Mouse (Mus musculus) layer of hippocampus, postnatal 14 days (tissue): ENCODE measurements around the gene Galntl5. TPM values are rescaled to one million over a fixed set of nuclear protein-coding genes. Genes with fewer than 3 reads are reported as not detected.
A peak's percentile ranks its signal among the peaks of the same experiment; 100 is the strongest.
"Not testable (repeated sequence)": the region's sequence is repeated elsewhere in the genome, so short reads cannot be mapped to it uniquely, and the experiment has no call there.

Experiments
- DNase-seq, 2 experiments: peaks; one replicate each; pipeline ENCODE4 v3.0.0; 2021 to 2022; ENCODE audit warnings: low spot score in 2 of 2, mixed read lengths in 1 of 2
- long read RNA-seq, 2 experiments: library from polyadenylated mRNA; stranded (forward); transcript quantifications; one replicate each; pipeline ENCODE4 v2.0.0; 2021
- total RNA-seq, 2 experiments: library from RNA; stranded (reverse); gene quantifications; 2 replicates each; pipeline ENCODE4 v1.2.3; 2021

Gene Galntl5
- total RNA-seq = not detected
- long read RNA-seq, experiment 1 = 0 reads
- long read RNA-seq, experiment 2 = 0 reads

DNA sequence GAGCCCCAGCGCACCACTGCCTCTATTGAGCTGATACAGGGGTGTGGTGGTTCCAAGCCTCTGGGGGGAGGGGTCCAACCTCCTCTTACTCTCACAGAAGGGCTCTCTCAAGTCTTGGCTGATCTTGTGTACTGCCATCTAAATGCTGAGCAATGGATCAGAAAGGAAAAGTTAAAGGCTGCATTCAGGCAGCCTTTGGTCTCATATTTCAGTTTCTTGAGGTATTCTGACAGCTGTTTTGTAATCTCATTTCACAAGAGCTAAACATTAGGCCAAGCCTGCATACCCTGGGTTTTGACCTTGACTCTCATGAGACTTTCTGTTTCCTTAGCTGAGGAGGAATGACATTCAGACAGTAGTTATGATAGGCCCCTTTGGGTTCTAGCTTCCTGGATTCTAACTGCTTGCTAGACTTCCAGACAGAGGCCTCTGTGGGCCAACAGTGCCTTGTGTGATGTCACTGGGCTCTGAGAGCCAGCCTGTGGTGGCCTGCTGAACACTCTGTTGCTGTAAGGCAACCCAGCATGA lies at the start of gene Galntl5:
TSS of gene Galntl5 (plus strand) at position 457 of the 528 bp plus-strand sequence.
- no peak for DNase-seq

DNA sequence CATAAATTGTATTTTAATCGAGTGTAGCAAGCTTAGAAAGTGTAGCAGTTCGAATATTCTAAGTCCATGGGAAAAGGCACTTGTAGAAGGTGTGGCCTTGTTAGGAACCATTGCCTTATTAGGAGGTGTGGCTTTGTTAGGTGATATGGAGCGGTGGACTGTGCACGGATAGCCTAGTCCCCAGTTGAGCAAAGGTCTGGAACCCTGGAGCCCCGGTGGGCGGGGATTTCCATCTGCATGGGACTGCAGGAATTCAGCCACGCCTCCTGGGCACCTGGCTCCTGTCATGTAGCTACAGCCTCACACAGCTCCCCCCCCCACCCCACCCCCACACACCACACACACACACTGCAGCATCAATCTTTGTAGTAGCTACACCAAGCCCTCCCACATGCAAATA lies 34.6 kb upstream of the Galntl5 start:
- no peak for DNase-seq

DNA sequence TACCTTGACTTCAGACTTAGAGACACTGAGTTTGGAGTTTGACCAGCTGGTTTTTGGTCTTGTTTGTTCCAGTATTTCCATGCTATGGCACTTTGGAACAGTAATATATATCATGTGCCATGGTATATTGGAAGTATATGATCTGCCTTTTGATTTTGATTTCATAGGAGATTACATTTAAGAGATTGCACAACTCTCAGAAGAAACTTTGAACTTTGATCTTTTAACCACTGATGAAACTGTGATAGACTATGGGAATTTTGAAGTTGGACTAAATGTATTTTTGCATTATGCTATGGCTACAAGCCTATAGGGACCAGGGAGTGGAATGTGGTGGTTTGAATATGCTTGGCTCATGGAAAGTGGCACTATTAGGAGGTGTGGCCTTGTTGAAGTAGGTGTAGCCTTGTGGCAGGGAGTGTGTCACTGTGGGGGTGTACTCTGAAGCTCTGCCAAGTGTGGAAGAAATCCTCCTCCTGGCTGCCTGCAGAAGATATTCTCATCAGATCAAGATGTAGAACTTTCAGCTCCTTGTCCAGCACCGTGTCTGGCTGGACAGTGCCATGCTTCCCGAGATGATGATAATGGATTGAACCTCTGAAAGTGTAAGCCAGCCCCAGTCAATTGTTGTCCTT lies 31.8 kb upstream of the Galntl5 start:
- no peak for DNase-seq

DNA sequence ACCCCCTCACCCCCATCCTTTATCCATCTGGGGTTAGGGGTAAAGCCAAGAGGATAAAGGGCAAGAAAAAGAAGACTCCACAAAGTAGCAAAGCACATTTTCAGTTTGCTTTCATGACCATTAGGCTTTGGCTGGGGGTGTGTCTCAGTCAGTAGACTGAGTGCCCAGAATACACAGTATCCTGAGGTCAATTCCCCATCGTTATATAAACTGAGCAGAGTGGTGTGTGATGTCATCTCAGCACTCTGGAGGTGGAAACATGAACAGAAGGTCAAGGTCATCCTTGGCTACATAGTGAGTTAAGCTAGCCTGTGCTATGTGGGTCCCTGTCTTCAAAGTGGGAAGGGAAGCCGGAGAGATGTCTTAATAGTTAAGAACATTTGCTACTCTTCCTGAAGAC lies 27.8 kb upstream of the Galntl5 start:
- DNase-seq = no peak

DNA sequence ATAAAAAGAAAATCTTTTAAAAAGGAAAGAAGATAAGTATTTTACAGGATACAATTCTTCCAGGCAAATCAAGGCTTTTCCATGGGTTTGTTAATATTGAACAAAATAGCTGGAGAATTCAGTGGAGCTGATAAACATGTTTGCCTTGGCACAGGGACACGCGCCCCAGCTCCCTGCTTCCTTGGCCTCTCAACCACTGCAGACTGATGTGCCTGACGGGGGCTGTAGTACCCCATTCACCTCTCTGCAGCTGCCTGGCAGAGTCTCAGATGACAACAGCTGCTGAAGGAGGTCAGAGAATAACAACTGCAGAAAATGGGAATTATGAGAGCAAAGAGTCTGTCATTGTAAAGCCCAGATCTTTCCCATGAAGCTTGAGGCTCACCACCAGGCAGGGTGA lies 27.3 kb upstream of the Galntl5 start:
- DNase-seq = no peak

DNA sequence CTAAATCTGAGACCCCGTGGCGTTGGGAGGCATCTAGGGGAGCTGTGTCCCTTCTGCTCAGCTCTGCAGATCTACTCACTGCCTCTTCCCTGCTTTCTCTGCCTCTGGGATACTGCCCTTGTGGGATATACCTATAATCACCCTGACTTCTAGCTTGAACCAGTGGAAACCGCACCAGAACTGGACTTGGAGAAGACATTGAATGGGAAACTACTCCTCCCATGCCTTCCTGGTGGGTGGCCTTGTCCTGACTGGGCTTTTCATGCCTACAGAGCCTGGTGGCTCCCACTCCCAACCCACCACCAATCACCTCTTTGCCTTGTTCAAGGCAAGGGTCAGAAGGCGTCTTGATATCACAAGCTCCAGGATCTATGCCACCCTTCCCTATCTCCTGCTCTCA lies 26.4 kb upstream of the Galntl5 start:
- DNase-seq = no peak

DNA sequence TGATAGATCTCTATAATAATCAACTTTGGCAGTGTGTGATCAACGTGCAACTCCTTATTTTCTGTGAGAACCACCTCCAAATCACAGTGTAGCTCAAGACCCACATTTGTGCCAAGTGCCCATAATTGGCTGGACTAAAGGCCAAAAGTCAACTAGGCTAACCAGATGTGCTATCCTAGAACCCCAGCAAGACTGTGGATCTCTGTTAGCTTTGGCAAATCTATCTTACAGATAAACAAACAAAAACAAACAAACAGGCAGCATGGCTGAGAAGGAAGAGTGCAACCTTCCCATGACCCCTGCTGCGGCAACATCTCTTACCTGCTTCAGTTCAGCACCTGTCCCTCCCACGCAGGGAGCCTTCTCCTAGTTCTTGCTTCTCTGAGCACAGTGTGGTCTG lies 25.9 kb upstream of the Galntl5 start:
- DNase-seq = no peak

DNA sequence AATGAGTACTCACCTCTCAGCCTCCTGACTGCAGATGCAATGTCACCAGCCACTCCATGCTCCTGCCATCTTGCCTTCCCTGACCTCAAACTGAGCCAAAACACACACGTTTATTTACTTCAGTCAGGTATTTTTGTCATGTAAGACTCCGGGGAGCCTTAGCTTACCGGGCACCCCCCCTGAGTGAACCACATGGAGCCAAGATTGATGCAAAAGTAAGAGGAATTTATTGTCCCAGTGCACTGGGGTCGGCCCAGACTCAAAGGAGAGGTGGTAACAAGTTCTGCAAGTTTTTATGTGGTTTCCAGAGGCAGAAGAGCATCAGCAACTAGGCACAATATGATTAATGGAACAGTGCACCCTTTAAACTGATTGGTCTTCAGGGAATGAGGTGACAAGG lies 24.1 kb upstream of the Galntl5 start:
- DNase-seq = no peak

DNA sequence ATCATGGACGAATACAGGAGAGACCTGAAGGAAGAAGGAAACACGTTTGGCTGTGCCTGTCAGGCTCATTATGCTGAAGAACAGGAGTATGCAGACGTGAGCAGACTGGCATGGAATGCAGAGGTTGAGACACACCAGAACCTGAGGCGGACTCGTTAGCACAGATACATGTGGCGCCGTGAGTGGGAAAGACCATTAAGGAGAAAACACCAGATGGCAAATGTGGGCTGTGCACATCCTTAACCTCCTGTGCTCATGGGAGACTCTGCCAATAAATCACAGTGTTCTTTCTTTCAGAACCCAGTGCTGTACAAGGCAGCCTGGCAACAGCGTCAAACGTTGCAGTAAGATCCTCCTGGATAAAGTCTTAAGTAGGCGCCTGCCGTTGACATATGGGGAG lies 20.7 kb upstream of the Galntl5 start:
- DNase-seq = peak; percentile 30 to 58

DNA sequence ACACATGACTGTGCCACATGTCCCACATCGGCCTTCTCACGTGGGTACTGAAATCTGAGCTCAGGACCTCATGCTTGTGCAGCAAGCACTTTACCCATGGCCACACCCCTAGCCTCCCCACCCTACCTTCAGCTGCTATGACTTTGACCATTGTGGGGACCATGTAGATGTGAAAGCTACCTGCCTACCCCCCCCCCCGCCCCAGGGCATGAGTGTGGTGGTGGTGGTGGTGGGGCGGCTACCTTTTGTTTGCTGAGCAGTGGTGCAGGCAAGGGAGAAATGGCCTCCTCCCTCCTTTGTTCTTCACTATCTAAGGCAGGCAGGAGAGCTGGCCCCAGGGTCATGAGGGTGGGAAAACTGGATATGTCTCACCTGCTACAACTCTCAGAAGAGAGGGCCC lies 18.3 kb upstream of the Galntl5 start:
- DNase-seq = no peak

DNA sequence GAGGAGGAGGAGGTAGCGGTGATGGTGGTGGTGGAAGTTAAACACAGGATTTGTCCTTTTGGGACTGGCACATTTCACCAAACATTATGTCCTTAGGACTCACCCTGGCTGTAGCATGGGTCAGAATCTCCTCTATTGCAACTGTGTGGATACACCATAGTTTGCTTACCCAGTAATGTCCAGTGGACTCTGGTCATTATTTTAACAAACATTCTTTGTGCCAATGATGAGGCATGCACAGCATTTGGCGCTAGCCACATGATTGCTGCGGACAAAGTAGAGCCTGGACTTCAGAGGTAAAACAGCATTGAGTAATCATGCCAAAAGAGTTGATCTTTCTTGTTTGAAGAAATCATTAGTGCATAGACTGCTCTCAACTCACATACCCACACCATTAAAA lies 17.3 kb upstream of the Galntl5 start:
- DNase-seq = no peak

DNA sequence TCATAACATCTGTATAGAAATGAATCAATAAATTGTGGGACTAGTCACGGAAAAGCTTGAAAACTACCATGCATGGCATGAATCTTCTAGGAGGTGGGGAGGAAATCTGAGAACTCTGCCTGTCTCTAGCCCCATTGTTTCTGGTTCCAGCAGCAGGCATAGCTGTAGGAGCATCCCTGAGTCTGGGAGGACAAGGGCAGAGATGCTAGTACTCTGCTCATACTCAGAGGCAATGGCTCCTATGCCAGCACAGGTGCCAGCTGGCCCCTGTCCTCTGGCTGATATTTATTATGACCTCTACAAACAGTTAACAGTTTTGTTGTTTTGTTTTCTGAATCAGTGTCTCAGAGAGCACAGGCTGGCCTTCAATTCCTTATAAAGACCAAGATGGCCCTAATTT lies 16.9 kb upstream of the Galntl5 start:
- no peak for DNase-seq

DNA sequence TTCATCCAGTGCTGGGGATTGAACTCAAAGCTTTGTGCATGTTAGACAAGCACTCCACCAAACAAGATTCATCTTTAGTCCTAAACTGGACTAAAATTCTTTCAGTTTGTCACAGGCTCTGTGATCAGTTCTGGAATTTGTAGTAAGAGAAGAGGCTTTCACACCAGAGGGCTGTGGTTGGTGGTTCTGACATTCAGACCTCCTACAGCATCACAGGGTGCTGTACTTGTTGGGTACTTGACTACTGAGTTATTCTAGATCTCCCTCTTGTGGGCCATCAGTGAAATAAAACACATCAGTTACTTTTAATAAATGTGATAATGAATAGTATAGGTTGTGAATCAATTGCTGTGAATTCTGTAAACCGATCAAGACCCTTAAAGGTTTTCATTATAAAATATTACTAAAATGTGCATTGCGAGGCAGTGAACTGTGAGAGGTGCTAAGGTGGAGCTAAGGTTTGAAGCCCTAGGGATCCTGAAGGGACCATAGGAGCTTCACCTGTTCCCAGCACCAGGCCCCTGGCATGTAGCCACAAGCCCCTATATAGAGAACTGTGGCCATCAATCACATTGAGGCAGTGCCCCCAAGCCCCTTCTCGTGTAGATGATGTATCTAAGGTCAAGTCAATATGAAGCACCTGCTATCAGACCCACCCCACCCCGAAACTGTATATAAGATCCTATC lies 16.0 kb upstream of the Galntl5 start:
- peak in 1 of 2 experiments; percentile 49 for DNase-seq

DNA sequence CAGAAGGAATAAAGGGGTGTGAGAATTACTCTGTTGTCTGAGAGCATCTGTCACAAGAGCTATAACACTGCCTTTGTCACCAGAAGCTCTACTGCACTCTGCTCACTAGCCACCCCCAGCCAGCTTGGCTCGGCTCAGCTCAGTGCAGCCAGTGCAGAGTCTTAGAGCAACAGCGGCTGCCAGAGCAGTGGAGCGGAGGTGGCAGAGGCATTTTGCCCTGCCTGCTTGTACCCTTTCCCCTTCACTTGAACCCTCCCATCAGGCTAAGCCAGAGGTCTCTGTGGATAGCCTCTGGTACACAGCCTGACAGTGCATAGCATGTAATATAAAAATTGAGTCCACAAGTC lies 15.5 kb upstream of the Galntl5 start:
- peak in 1 of 2 experiments; percentile 22 for DNase-seq

DNA sequence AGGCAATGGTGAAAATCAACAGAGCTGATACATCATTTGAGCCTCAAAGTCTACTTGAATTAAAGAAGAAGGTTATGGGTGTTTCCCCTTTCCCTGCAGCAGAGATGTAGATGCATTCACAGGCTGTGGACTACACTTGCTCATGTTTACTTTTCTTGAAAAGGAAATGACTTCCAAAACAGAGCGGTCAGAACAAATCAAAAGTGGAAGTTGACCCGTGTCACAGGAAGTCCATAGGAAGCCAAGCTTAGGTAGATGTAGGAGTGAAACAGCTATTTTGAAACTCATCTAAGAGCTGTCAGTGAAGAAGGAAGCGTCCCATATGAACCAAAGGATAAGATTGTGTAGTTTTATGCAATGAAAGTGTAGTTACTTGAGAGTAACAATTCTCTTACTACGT lies 14.6 kb upstream of the Galntl5 start:
- DNase-seq = no peak

DNA sequence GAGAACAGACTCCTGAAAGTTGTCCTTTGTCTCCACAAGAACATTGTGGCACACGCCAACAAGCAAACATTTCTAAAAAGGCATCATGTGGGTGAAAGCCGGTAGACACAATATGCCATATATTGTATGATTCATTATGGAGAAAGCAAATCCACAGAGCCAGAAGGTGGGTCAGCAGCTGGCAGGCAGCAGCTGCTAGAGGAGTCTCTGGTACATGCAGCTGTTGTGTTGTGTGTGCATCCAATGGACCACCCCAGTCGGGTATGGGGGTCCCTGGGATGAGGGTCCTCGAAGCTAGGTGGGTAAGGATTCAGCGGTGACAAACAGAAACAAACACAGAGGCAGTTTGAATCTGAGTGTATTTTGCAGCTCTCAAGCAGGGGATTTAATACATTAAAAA lies 3.3 kb upstream of the Galntl5 start:
- DNase-seq = not testable (repeated sequence)

DNA sequence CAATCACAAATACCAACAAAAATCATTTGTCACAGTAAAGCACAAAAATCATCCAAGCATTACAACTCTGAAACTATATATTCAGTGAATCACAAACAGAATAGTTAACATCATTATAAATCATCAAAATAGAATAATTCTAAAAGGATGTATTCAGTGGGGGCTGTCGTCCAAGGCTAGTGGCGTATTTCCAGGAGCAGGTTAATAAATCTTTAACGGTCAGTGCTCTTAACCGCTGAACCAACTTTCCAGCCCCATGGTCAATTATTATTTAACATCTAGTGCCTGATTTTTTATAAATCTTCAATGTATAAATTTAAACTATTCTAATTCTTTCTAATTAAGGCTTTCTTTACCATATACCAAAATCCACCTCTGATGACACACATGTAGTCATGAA lies 2.7 kb upstream of the Galntl5 start:
- not testable (repeated sequence) for DNase-seq

DNA sequence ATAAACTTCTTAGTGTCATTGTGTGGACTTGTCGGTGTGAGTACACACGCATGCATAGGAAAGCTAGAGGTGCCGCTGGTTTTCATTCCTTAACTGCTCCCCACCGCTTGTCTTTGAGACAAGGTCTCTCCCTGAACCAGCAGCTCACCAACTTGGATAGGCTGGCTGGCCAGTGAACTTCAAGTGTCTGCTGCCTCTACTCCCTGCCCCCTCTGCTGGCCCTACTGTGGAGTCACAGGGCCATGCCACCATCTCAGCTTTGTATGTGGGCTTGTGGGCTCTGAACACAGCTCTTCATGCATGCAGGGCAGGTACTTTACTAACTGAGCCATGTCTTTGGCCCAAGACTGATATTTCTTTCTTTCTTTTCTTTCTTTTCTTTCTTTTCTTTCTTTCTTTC lies 2.0 kb upstream of the Galntl5 start:
- no peak for DNase-seq

DNA sequence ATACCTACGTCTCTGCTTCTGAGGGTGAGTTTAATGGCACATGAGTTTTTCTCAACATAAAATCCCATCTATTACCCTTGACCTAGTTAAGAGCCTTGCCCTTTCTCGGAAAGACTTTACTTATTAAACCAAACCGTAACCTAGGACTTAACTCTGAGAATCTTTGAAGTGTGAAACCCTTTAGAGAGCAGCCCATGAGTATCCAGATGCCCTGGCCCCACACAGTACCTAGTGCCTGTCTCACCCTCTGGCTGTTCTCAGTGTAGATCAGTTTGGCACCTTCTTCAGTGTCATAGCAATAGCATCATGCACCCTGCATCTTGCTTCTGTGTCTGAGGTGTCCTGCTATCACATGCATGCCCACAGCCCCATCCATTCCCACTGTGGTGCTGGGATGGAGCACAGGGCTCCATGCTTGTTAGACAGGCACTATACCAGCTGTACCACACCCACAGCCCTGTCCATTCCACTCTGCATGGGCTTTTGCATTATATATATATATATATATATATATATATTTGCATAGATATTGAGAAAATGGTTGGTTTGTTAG lies 1.2 kb upstream of the Galntl5 start:
- no peak for DNase-seq

DNA sequence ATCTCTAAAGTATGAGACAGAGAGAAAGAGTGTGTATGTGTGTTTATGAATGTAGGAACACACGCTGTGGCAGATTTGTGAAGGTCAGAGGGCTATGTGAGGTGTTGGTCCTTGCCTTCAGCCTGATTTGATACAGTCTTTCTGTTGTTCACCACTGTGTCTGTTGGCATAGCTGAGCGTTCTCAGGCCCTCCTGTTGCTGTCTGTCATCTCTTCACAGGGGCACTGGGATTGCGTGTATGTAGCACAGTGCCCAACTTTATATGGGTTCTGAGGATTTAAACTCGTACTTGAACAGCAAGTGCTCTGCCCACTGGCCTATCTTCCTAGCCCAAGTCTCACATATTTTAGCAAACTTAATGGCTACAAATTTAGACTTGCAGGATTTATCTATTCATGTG lies 2.3 kb downstream of the Galntl5 start:
- DNase-seq = no peak

DNA sequence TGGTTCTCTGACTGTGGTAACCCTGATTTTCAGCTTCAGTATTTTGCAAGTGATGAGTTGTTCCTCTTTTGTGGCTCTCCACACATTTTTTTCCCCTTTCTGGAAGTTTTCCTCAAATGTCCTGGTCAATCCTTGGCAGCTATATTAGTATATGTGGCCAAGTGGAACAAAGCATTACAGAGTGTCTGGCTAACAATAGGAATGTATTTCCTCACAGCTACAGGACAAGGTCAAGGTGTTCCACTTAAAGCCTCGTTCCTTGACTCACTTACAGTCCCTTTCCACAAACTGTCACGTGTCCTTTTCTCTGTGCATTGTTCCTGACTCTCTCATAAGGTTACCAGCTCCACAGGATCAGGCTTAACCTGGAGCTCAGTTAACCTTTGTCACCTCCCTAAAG lies 3.3 kb downstream of the Galntl5 start:
- DNase-seq = no peak

DNA sequence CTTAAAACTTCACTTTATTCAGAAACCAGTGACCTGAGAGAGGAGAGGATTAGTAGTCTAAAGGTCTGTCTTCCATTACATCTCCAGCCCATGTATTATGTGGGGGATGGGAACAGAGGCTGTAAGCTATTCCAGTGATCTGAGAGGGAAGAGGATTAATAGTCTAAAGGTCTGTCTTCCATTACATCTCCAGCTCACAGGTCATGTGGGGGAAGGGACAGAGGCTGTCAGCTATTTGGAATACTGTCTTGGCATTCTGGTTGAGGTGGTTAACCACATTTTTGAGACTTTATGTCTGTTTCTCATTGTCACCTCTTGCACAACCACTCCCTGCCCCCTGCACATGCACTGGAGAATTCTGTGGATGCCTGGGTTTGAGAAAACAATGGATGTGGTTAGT lies 6.5 kb downstream of the Galntl5 start:
- no peak for DNase-seq

DNA sequence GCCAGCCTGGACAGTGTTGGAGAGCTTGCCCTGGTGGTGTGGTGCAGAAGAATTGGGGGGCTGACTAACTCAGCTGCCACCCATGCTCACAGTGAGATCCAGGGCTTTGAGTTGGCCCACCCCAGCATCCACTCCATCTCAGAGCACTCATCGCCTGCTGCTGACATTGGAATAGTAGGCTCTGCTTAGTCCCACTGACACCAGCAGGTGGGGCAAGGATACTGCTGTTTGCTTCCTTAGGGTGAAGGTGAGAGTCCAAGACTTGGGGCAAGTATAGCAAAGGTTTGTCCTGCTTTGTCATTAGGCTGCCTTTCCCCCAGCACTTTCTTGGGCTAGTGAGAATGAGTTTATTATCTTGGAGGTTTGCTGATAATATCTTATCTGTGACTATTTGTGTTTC lies 7.5 kb downstream of the Galntl5 start:
- no peak for DNase-seq
